Mouse (Mus musculus) kidney, adult 8-10 months (tissue): Measurements from ENCODE around the gene Rap1gap.

Experiments used
- DNase-seq, 2 experiments: peaks; one replicate each; pipeline ENCODE4 v3.0.0; 2022

Gene Rap1gap

GRCm38 (mm10) chr4:137664433-137664979 lies at the start of gene Rap1gap:
Rap1gap (plus strand) TSS chr4:137664726.
- no peak for DNase-seq

DNA sequence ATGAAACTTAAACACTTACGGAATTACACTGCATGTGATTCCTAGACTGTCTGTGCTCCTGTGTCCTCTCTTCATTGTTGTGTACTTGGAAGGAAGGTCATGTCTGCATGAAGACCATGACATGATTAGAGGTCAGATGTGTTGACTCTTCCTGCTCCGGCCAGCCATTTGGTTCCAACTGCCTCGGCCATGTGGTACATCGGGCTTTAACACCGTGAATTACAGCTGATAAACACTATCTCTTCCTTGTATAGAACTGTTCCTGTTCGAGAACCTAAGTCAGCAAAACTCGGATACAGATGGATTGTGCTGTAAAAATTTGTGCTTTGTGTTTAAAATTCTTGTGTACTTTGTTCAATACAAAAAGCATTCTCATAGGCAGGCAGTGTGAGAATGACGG lies 41.7 kb upstream of the Rap1gap start:
- no peak for DNase-seq

DNA sequence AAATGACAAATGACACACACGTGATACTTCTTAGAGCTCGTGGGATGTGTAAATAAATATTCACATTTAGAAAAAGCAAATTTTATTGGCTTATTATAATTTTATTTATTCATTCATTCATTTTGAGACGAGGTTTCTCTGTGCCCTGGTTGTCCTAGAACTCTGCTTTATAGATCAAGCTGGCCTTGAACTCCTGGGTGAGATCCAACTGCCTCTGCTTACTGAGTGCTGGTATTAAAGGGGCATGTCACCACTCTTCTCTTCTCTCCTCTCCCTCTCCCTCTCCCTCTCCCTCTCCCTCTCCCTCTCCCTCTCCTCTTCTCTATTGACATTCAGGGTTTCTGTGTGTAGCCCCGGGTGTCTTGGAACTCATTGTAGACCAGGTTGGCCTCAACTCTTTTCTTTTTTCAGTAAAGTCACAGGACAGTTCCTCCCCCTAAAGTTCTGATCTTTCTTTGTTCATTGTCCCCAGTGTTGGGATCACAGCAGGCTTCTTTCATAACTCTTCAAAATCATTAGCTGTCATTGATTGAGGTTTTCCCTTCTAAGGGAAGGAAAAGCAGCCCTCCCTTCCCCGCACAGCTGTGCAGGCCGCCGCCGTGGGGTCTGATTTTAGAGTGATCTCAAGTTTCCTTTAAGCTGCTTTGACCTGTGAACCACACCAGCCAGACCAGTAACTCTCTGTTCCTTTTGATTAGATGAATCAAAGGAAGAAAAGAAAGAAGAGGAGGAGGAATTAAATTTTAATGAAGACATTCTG lies 36.9 kb upstream of the Rap1gap start:
- DNase-seq = no peak

- DNase-seq = no peak
Measured at GRCm38 (mm10) chr4:137628400-137628799, 36.1 kb upstream of the Rap1gap start.

DNA sequence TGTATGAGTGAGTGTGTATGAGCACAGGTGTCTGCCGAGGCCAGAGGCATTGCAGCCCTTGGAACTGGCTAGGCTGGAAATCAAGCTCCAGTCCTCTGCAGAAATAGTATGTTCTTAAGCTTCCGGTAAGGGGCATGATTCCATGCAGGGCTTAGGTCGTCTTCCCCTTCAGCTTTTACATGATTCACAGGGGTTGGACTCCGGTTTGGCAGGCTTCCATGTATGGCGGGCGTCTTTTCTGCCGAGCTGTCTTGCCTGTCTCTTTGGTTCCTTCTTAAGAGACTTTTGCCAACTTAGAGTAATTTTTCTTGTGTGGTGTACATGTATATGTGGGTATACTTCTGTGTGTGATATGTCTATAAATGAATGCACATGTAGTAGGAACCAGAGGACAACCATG lies 35.2 kb upstream of the Rap1gap start:
- DNase-seq = no peak

DNA sequence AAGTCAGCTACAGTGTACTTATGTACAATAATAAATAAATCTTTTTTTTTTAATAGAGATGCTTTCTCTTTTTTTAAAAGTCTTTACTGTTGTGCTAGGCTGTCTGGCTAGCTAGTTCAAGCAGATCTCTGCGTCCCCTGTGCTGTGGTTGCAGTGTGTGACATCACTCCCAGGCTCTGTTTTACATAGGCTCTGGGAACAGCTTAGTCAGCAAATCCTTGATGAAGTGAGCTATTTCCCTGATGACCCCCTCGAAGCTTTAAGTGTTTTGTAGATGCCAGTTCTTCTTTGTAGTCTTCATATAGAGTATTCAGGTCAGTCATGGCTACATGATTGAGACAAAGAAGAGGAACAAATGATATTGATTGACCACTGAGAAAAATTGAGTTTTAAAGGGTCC lies 34.4 kb upstream of the Rap1gap start:
- no peak for DNase-seq

- peak; percentile 26 to 44 for DNase-seq
Measured at GRCm38 (mm10) chr4:137631596-137631995, 32.9 kb upstream of the Rap1gap start.

DNA sequence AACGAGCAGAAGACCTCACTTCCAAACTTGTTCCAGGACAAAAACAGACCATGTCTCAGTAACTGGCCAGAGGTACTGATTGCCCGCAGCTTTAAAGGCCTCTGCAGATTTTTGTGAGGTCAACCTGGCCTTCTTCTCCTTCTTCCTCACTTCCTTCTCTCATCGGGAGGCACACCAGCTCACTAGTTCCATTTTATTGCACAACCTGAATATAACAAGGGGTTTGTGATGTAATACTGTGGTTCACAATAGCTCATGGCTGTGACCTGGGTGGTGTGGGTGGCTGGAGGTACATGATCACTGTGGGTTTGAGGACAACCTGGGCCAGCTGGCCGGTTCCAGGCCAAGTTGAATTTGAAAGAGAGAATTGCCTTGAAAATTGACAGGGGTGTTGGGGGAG lies 31.1 kb upstream of the Rap1gap start:
- no peak for DNase-seq

DNA sequence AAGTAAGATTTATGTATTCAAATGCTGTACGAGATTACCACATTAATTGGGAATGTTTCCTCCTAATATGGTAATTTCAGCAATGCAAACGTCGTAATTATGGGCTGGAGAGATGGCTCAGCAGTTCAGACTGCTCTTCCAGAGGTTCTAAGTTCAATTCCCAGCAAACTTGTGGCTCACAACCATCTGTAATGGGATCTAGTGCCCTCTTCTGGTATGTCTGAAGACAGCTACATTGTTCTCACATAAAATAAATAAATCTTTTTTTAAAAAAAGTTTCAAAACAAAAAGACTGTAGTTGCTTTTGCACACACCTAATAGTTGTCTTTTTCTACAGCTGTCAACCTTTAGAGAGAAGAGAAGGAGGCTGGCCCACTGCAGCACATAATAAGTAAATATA lies 27.9 kb upstream of the Rap1gap start:
- DNase-seq = no peak

- DNase-seq = no peak
Measured at GRCm38 (mm10) chr4:137641556-137641955, 23.0 kb upstream of the Rap1gap start.

DNA sequence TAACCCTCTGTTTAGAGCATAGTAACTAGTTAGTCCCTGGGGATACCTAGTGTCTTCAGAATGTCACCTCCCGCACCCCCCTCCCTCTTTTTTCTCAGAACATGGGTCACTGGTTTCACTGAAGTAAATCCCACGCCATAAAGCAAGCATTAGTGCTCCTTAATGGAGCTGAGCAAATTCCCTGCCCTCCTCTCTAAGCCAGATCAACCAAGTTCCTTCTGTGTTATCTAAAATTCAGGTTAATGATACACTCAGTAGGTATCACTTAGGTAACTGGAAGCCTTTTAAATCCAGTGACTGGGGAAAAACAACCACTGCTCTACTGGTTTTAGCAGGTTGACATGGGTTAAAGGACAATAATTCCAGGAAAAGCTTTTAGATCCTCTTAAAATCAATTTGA lies 22.4 kb upstream of the Rap1gap start:
- peak in 1 of 2 experiments; percentile 22 for DNase-seq

- no peak for DNase-seq
Measured at GRCm38 (mm10) chr4:137643459-137643858, 21.1 kb upstream of the Rap1gap start.

GRCm38 (mm10) chr4:137646262-137646661 lies 18.3 kb upstream of the Rap1gap start:
- no peak for DNase-seq

DNA sequence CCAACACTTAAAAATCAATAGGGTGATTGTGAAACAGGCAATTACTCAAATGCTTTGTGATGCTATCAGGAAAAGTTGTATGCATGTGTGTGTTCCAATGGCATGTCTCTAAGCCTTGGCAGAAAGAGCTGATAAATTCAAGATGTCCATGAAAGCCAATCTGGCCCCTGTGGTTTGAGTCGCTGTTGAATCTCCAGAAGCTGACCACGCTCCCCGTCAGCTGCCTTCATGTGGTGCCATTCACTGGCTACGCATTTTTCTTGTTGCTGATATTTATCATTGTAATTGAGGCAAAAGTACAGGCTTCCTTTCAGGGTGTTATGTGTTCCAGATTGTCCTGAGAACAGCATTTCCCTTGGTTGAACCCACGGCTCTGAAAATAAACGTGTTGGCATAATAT lies 16.9 kb upstream of the Rap1gap start:
- no peak for DNase-seq

GRCm38 (mm10) chr4:137648230-137648629 lies 16.3 kb upstream of the Rap1gap start:
- no peak for DNase-seq

GRCm38 (mm10) chr4:137650912-137651311 lies 13.6 kb upstream of the Rap1gap start:
- no peak for DNase-seq

- no peak for DNase-seq
Measured at GRCm38 (mm10) chr4:137652835-137653346, 11.6 kb upstream of the Rap1gap start.

DNA sequence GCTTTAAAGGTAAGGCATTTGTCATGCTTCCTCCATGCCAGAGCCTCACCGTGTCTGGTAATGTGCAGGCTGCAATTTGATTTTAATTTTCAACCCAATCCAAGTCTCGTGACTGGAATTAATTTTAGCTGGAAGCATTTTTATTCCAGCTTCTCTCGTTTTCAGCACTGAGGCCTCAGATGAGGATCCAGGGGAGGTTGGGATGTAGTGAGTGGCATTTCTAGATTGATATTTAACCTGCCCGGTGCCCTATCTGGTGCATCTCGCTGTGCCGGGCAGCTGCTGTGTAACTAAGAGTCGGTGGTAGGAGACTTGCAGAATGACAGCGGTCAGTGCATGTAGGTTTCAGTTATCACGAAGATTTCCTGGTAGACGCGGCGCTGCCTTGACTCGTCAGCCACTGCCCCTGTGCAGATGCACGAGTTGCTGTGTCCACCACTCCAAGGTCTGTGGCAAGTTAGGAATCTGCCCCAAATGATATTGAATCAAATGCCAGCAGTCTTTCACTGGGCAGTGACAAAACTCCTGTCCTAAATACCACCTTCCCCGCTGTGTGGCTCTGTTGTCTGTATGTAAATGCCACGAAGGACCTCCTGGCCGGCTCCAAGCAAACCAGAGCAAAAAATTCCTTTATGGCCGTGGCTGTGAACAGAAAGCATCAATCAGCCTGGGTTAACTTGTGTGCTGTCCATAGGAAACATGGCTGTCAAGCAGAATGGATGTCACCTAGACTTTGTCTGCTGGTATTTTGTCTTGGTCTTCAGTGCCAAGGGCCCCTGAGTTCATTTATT lies 9.1 kb upstream of the Rap1gap start:
- no peak for DNase-seq

DNA sequence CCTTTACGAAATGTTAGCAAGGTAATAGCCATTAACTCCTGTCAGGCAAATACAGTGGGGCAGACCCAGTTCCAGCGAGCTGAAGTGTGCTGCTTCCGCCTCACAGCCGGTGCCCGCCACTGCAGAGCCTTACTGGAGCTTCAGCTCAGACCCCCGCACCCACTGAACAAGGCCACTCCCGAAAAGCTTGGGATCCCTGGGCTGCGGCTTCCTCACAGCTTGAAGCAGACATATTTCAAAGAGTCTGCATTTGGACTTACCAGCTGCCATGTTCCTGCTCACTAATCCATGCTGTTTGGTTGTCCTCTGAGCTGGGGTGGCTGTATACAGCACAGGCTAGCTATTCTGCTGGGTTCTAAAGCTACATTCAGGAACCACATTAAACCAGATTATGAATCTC lies 6.9 kb upstream of the Rap1gap start:
- DNase-seq = no peak

DNA sequence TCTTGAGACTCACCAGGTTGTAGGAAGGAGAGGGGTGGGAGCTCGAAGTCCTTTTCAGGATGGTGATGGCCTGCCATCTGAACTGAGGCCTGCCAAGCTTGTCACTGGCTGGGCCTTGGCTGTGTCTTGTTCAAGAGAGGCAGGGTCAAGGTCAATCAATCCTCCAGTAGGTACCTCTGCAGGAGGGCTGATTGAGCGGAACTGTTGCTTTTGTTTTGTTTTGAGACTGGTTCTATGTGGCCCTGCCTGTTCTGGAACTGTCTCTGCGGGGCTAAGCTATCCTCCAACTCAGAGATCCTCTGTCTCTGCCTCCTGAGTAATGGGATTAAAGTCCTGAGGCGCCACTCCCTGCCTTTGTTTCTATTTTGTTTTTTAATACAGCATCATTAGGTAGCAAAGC lies 5.0 kb upstream of the Rap1gap start:
- no peak for DNase-seq

DNA sequence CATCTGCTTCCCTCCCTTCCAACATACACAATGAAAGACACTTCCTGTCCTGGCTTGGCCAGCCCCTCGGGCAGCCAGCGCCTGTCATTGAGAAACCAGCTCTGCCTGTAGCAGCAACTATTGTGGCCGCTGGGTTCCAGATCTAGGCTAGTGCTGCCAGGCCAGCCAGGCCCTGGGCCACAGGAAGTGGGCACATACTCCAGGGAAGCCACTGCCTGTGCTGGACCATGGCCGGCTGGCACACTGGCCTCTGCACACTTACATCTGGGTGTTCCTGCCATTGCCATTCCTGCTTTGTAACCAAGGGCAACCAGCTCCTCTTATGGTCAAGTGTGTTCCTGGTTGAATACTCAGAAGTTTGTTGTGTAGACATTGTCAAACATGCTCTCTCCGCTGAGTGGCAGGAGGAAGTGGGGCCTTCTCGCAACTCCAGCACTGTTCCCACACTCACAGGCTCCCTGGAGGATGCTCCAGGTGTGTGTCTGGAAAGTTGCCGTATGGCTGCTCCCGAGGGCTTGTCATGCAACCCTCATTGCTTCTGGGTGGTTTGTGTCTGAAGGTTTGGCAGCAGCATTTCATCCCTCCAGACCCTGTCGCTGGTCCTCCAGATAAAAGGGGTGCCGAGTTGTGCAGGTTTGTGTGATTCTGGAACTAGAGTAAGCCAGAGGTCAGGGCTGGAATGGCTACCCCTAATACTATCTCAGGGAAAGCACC lies 4.0 kb upstream of the Rap1gap start:
- no peak for DNase-seq

DNA sequence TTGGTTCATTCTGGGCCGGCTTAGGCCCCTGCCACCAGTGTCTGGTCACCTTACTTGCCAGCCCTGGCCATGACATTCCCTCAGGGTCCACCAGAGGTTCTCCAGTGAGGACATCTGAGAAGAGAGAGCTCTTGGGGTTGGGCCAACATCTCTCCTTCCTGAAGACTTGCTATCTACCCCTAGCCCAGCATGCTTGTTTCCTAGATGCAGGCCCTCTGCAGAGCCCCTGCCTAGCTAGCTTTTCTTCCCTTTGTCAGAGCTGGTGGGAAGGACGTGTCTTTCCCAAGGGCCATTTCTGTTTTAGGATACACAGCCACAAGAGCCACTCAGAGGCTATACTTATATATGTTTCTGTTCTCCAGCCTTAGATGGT lies 3.5 kb upstream of the Rap1gap start:
- no peak for DNase-seq

DNA sequence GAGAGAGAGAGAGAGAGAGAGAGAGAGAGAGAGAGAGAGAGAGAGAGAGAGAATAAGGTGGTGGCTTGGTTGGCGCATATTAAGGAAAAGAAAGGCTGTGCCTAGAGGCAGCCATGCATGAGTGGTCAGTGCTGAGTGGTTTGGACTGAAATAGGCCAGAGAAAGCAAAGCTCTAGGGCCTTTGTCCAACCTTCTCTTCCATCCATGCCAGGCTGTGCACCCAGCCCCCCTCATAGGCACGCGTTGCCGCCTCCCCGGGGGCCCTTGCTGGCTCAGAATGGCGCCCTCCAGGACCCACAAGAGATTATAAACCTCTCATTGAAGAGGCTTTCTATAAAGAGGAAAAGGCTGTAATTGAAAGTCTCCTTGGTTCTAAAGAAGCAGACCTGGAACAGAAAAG lies 3.0 kb upstream of the Rap1gap start:
- peak; percentile 57 to 59 for DNase-seq
